Mouse (Mus musculus) liver, embryonic 13.5 days (tissue): ENCODE measurements at regions not wholly inside any gene's neighbourhood (a gene's known extent, or its start where the extent isn't known, plus 50 kb on each side); places are given as distances from the start of the nearest gene placed in this dataset.

Experiments used
- ATAC-seq: fragments of 200-750 bp; cut with Nextera tagmentation; 2 replicates; pipeline ENCODE4 v1.8.0; 2017; ENCODE audit warnings: low read depth, mild to moderate bottlenecking, moderate number of reproducible peaks, moderate library complexity
- DNase-seq: peaks from one replicate; pipeline ENCODE4 v3.0.0; 2022
- H3K27ac ChIP-seq: fragments of 300-500 bp; sonication (generic); 2 replicates; pipeline ENCODE4 v1.5.1; 2015; ENCODE audit warnings: moderate library complexity, mild to moderate bottlenecking, inconsistent platforms
- H3K27me3 ChIP-seq: fragments of 300-500 bp; sonication (generic); 2 replicates; pipeline ENCODE4 v1.6.1; 2015; ENCODE audit warnings: mild to moderate bottlenecking, inconsistent platforms
- H3K36me3 ChIP-seq: fragments of 300-500 bp; sonication (generic); 2 replicates; pipeline ENCODE4 v1.6.1; 2015; ENCODE audit warnings: mild to moderate bottlenecking, inconsistent platforms
- H3K4me1 ChIP-seq: fragments of 300-500 bp; sonication (generic); replicated peaks from 2 replicates; pipeline ENCODE4 v1.6.1; 2015; ENCODE audit warnings: inconsistent platforms
- H3K4me2 ChIP-seq: fragments of 300-500 bp; sonication (generic); 2 replicates; pipeline ENCODE4 v1.6.1; 2015; ENCODE audit warnings: inconsistent platforms, mild to moderate bottlenecking, moderate library complexity
- H3K4me3 ChIP-seq: fragments of 300-500 bp; sonication (generic); replicated peaks from 2 replicates; pipeline ENCODE4 v1.5.1; 2015; ENCODE audit warnings: mild to moderate bottlenecking, inconsistent platforms
- H3K9ac ChIP-seq: fragments of 300-500 bp; sonication (generic); 2 replicates; pipeline ENCODE4 v1.6.1; 2015; ENCODE audit warnings: mild to moderate bottlenecking, inconsistent platforms
- H3K9me3 ChIP-seq: fragments of 300-500 bp; sonication (generic); replicated peaks from 2 replicates; pipeline ENCODE4 v1.6.1; 2016; ENCODE audit warnings: inconsistent platforms
- WGBS: fragments of 180-500 bp; shearing (Covaris S2); methylation state at CpG from one replicate; pipeline ENCODE4 v1.1.7; 2015; ENCODE audit not compliant: insufficient replicate concordance; 5-methylcytosine and 5-hydroxymethylcytosine counted together

GRCm38 (mm10) chr12:36831307-36831997 lies 276.9 kb upstream of the Meox2 start:
- Histone ChIP-seq H3K9ac (no peak overlapping the region), H3K9me3 (no peaks in the 10 kb centered on the region), H3K4me2 (no peak overlapping the region), H3K4me3 (no peak overlapping the region), H3K27me3 (no peaks in the 10 kb centered on the region), H3K27ac (no peak overlapping the region), H3K36me3 (no peaks in the 10 kb centered on the region), H3K4me1 (no peaks in the 10 kb centered on the region)
- ATAC-seq (no peak), DNase-seq (no peak)
- 59% methylated on average over 14 of the region's 14 CpGs for WGBS

GRCm38 (mm10) chr12:36842957-36843356 lies 265.4 kb upstream of the Meox2 start:
- Histone ChIP-seq H3K9me3 (no peaks in the 10 kb centered on the region), H3K4me1 (no peaks in the 10 kb centered on the region), H3K27me3 (no peaks in the 10 kb centered on the region), H3K9ac (no peak overlapping the region), H3K4me3 (no peak overlapping the region), H3K4me2 (no peak overlapping the region), H3K27ac (no peak overlapping the region), H3K36me3 (no peaks in the 10 kb centered on the region)
- peak; percentile 50; the same call in 1 of the 2 replicates for ATAC-seq
- 59% methylated on average over 1 of the region's 1 CpGs for WGBS
- DNase-seq: no peak

GRCm38 (mm10) chr12:36845130-36845529 lies 263.2 kb upstream of the Meox2 start:
- DNase-seq: no peak
- Histone ChIP-seq H3K36me3 (no peaks in the 10 kb centered on the region), H3K4me2 (no peak overlapping the region), H3K9ac (no peak overlapping the region), H3K9me3 (no peaks in the 10 kb centered on the region), H3K4me3 (no peak overlapping the region), H3K27ac (no peak overlapping the region), H3K4me1 (no peaks in the 10 kb centered on the region), H3K27me3 (no peaks in the 10 kb centered on the region)
- no peak for ATAC-seq

- Histone ChIP-seq H3K27ac (no peak overlapping the region), H3K9ac (no peak overlapping the region), H3K36me3 (no peaks in the 10 kb centered on the region), H3K4me2 (no peak overlapping the region), H3K27me3 (no peaks in the 10 kb centered on the region), H3K9me3 (no peaks in the 10 kb centered on the region), H3K4me1 (no peaks in the 10 kb centered on the region), H3K4me3 (no peak overlapping the region)
- WGBS: 59% methylated on average over 2 of the region's 2 CpGs
- no peak for DNase-seq
- ATAC-seq: no peak
Measured at GRCm38 (mm10) chr12:36849086-36849485, 259.3 kb upstream of the Meox2 start.

- DNase-seq (no peak), ATAC-seq (no peak)
- Histone ChIP-seq H3K27me3 (no peaks in the 10 kb centered on the region), H3K9me3 (no peaks in the 10 kb centered on the region), H3K4me3 (no peak overlapping the region), H3K4me1 (no peaks in the 10 kb centered on the region), H3K27ac (no peak overlapping the region), H3K9ac (no peak overlapping the region), H3K4me2 (no peak overlapping the region), H3K36me3 (no peaks in the 10 kb centered on the region)
- 64% methylated on average over 7 of the region's 7 CpGs for WGBS
Measured at GRCm38 (mm10) chr12:36863113-36863512, 245.2 kb upstream of the Meox2 start.

- 76% methylated on average over 1 of the region's 1 CpGs for WGBS
- Histone ChIP-seq H3K4me2 (no peak overlapping the region), H3K9ac (no peak overlapping the region), H3K4me1 (no peaks in the 10 kb centered on the region), H3K27ac (no peak overlapping the region), H3K4me3 (no peak overlapping the region), H3K36me3 (no peaks in the 10 kb centered on the region), H3K9me3 (no peaks in the 10 kb centered on the region), H3K27me3 (no peaks in the 10 kb centered on the region)
- ATAC-seq: no peak
- DNase-seq: no peak
Measured at GRCm38 (mm10) chr12:36880724-36881123, 227.6 kb upstream of the Meox2 start.

GRCm38 (mm10) chr12:36913364-36913763 lies 195.0 kb upstream of the Meox2 start:
- no peak for ATAC-seq
- Histone ChIP-seq H3K9me3 (no peaks in the 10 kb centered on the region), H3K27ac (no peak overlapping the region), H3K4me2 (no peak overlapping the region), H3K4me3 (no peak overlapping the region), H3K27me3 (no peaks in the 10 kb centered on the region), H3K36me3 (no peaks in the 10 kb centered on the region), H3K4me1 (no peaks in the 10 kb centered on the region), H3K9ac (no peak overlapping the region)
- no peak for DNase-seq

GRCm38 (mm10) chr12:36917576-36918106 lies 190.7 kb upstream of the Meox2 start:
- Histone ChIP-seq H3K4me3 (no peak overlapping the region), H3K4me1 (no peaks in the 10 kb centered on the region), H3K27me3 (no peaks in the 10 kb centered on the region), H3K4me2 (no peak overlapping the region), H3K9ac (no peak overlapping the region), H3K27ac (no peak overlapping the region), H3K36me3 (no peaks in the 10 kb centered on the region), H3K9me3 (no peaks in the 10 kb centered on the region)
- DNase-seq: no peak
- no peak for ATAC-seq
- 40% methylated on average over 1 of the region's 1 CpGs for WGBS

- Histone ChIP-seq H3K27me3 (no peaks in the 10 kb centered on the region), H3K4me3 (no peak overlapping the region), H3K36me3 (no peaks in the 10 kb centered on the region), H3K9ac (no peak overlapping the region), H3K9me3 (no peaks in the 10 kb centered on the region), H3K4me1 (no peaks in the 10 kb centered on the region), H3K27ac (no peak overlapping the region), H3K4me2 (no peak overlapping the region)
- DNase-seq: no peak
- 55% methylated on average over 5 of the region's 5 CpGs for WGBS
- ATAC-seq: no peak
Measured at GRCm38 (mm10) chr12:36918294-36918876, 190.0 kb upstream of the Meox2 start.

GRCm38 (mm10) chr12:36923558-36923957 lies 184.8 kb upstream of the Meox2 start:
- no peaks in the 10 kb centered on the region for H3K27me3 ChIP-seq
- H3K36me3 ChIP-seq: no peaks in the 10 kb centered on the region
- ATAC-seq: no peak
- no peak overlapping the region for H3K27ac ChIP-seq
- H3K4me3 ChIP-seq: no peak overlapping the region
- no peak for DNase-seq
- no peak overlapping the region for H3K9ac ChIP-seq
- no peak overlapping the region for H3K4me2 ChIP-seq
- 57% methylated on average over 2 of the region's 2 CpGs for WGBS
- H3K9me3 ChIP-seq: no peaks in the 10 kb centered on the region
- H3K4me1 ChIP-seq: no peaks in the 10 kb centered on the region

GRCm38 (mm10) chr12:36926225-36926624 lies 182.1 kb upstream of the Meox2 start:
- Histone ChIP-seq H3K27ac (no peak overlapping the region), H3K4me1 (no peaks in the 10 kb centered on the region), H3K4me2 (no peak overlapping the region), H3K9ac (no peak overlapping the region), H3K36me3 (no peaks in the 10 kb centered on the region), H3K4me3 (no peak overlapping the region), H3K27me3 (no peaks in the 10 kb centered on the region), H3K9me3 (no peaks in the 10 kb centered on the region)
- ATAC-seq: no peak
- DNase-seq: no peak
- WGBS: 26% methylated on average over 4 of the region's 4 CpGs

- no peak overlapping the region for H3K27ac ChIP-seq
- no peak for ATAC-seq
- no peaks in the 10 kb centered on the region for H3K4me1 ChIP-seq
- H3K4me3 ChIP-seq: no peak overlapping the region
- H3K36me3 ChIP-seq: no peaks in the 10 kb centered on the region
- no peak overlapping the region for H3K9ac ChIP-seq
- H3K4me2 ChIP-seq: no peak overlapping the region
- no peak for DNase-seq
- H3K9me3 ChIP-seq: no peaks in the 10 kb centered on the region
- no peaks in the 10 kb centered on the region for H3K27me3 ChIP-seq
- 20% methylated on average over 6 of the region's 6 CpGs for WGBS
Measured at GRCm38 (mm10) chr12:36933118-36933610, 175.2 kb upstream of the Meox2 start.
